Mouse (Mus musculus) liver, adult 2 months (tissue): ENCODE results near the gene Sp1.

Source experiments
- CTCF ChIP-seq: fragments of 200-500 bp; IDR thresholded peaks from 2 replicates; pipeline ENCODE4 v1.5.1; 2011; ENCODE audit warnings: low read depth, low read length, control low read depth
- POLR2A ChIP-seq: fragments of 200-500 bp; IDR thresholded peaks from 2 replicates; pipeline ENCODE4 v1.6.1; 2011; ENCODE audit warnings: low read length, control low read depth; ENCODE audit not compliant: insufficient read depth; ENCODE audit errors: extremely low read depth

- peak; percentile 84 for TF ChIP-seq CTCF
- TF ChIP-seq POLR2A: peak; percentile 60; the same call in 1 of the 2 replicates
Observed at GRCm38 (mm10) chr15:102470183-102470604, 64.3 kb downstream of the Sp1 start, which contains the start of gene Pcbp2.
